Mouse (Mus musculus): ENCODE measurements around the gene Tmem179.

Tmem179 gene

GRCm38 (mm10) chr12:112503003-112503771, 13.4 kb downstream of the Tmem179 start:
- TF ChIP-seq GATA4 (IDR thresholded peaks at IDR 0.05; ENCODE audit: insufficient replicate concordance, low read length), result peak; percentile 73; the same call in 1 of the 2 replicates

- TF ChIP-seq GATA4 (IDR thresholded peaks at IDR 0.05; ENCODE audit: insufficient replicate concordance, low read length), result no peak
Measured at GRCm38 (mm10) chr12:112498683-112499082, 17.9 kb downstream of the Tmem179 start.

DNA sequence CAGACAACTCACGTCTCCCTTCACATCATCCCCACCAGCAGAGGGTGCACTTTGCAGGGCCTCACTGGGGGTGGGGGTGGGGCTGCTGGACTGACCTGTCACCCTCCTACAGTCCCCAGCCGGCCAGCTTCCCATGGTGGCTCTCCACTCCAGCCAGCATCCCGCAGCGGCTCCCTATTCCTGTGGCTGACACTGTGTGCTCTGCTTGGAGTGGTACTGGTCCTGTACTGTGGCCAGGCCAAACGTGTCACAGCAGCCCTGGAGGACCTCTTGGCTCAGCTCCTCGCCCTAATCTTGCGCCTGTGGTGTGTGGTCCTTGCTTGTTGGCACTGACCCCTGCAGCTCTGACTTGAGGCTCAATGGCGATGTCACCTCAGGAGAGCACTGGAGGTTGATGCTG, 18.8 kb downstream of the Tmem179 start:
- TF ChIP-seq GATA4 (IDR thresholded peaks at IDR 0.05; ENCODE audit: insufficient replicate concordance, low read length), result no peak

DNA sequence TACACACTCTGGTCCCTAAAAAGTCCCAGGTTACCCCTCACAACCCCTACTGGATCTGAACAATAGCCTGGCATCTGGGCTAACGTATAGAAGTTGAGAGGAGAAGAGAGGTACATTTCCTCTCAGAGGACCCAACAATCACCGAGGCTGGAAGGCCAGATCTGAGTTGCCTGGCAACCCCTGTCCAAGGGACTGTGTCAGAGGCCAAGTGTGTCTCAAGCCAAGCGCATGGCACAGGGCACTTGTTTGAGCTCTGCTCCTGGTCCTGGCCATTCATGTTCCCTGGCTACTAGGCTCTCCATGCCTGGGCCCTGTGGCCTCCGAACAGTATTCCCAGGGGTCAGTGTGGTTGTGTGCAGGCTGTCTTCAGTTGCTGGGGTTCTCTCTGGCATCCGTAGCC, 20.4 kb downstream of the Tmem179 start:
- TF ChIP-seq GATA4 (IDR thresholded peaks at IDR 0.05; ENCODE audit: insufficient replicate concordance, low read length), result no peak

DNA sequence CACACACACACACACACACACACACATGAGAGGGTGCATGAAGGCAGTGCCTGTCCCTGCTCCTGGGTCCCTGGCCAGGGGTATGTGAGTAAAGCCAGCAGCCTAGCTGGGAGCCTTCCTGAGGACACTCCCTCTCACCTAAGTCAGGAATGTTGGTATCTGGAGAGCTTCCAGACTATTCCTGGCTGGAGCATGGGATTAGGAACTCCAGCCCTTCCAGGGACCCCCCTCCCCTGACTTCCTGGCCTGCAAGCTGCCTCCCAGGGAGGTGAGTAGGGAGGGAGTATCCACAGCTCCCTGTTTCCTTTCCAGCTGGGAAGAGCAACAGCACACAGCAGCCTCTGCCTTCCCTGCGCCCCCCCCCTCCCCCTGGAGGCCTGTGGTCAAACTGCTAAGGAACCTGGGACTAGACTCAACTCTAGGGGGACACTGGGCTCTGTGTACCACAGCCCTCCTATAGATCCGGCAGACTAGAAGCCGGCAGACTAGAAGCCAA, 26.1 kb downstream of the Tmem179 start:
- TF ChIP-seq GATA4 (IDR thresholded peaks at IDR 0.05; ENCODE audit: insufficient replicate concordance, low read length), result no peak

GRCm38 (mm10) chr12:112489535-112489934, 27.0 kb downstream of the Tmem179 start:
- TF ChIP-seq GATA4 (IDR thresholded peaks at IDR 0.05; ENCODE audit: insufficient replicate concordance, low read length), result no peak

DNA sequence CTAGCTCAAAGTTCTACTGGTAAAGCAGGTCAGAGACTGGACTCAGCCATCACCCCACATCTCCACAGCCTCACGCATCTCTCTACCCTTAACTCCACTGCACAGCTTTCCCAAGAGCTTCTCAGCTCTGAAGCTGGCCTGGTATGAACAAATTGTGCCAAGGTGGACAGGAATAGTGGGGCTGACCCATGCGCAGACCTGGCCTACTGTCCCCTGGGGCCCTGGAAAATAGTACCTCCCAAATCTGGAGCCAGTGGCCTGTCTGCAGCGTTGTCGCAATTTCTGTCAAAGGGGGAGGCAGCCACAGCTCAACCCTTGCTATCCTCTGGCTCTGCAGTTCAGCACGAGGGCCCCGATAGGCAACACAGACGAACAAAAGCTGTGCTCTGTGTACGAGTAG, 27.4 kb downstream of the Tmem179 start, which contains the start of gene A530016L24Rik:
A530016L24Rik (plus strand) TSS at position 315 of the 400 bp plus-strand sequence.
- TF ChIP-seq GATA4 (IDR thresholded peaks at IDR 0.05; ENCODE audit: insufficient replicate concordance, low read length), result no peak

GRCm38 (mm10) chr12:112473777-112474176, 42.8 kb downstream of the Tmem179 start:
- TF ChIP-seq GATA4 (IDR thresholded peaks at IDR 0.05; ENCODE audit: insufficient replicate concordance, low read length), result no peak

DNA sequence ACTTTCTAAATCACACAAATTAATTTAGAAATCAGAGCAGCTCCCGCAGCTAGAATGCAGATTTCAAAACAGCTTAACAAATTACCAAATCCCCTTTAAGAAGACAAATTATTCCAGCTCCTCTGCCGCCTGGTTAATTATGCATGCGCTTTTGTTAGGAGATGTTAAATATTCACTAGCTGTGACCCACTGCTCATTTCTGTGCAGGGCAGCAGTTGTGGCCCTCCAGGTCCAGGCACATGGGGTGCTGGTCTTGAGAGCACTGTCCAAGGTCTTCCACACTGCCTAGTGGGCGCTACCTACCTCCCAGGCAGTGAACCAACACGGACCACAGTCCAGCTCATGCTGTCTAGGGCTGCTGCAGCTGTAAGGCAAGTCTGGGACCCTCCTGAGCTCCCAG, 46.3 kb downstream of the Tmem179 start:
- no peak for TF ChIP-seq GATA4 (IDR thresholded peaks at IDR 0.05; ENCODE audit: insufficient replicate concordance, low read length)

GRCm38 (mm10) chr12:112469393-112469792, 47.2 kb downstream of the Tmem179 start:
- TF ChIP-seq GATA4 (IDR thresholded peaks at IDR 0.05; ENCODE audit: insufficient replicate concordance, low read length), result no peak

DNA sequence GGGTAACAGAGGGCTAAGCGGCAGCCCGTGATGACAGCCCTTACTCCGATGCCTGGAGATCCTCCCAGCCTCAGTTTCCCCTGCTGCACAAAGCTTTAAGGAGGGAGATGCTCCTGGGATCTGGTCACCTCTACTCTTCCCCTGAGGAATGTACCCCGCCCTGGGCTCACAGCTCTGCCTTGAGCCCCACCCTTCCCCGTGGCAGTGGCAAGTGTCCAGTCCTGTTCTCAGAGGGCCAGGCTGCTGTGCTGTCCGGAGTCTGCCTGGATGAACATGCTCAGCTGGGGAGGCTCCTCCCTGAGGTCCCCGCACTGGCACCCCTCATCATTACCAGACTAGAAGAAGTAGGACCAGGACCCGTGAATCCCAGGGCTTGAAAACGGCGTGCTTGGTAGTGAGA, 49.2 kb downstream of the Tmem179 start:
- no peak for TF ChIP-seq GATA4 (IDR thresholded peaks at IDR 0.05; ENCODE audit: insufficient replicate concordance, low read length)

DNA sequence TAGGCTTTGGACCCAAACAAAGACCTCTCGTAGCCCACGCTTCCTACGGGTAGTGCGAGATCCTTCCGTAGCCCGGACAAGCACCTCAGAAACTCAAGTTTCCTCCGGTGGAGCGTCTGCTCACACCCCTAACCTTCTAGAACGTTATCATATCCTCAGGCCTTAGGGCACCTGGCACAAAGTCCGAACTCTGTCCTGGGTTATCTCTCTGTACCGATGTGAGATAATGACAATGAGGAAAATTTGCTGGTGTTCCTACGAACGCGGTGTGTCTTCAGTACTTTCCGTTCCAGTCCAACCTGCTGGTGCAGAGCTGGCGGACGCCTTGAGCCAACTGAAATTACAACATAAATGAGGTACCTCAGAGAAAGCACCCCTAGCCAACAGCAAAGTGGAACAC, 50.6 kb downstream of the Tmem179 start:
- TF ChIP-seq GATA4 (IDR thresholded peaks at IDR 0.05; ENCODE audit: insufficient replicate concordance, low read length), result no peak

GRCm38 (mm10) chr12:112464516-112464915, 52.0 kb downstream of the Tmem179 start:
- TF ChIP-seq GATA4 (IDR thresholded peaks at IDR 0.05; ENCODE audit: insufficient replicate concordance, low read length), result no peak

- TF ChIP-seq GATA4 (IDR thresholded peaks at IDR 0.05; ENCODE audit: insufficient replicate concordance, low read length), result no peak
Measured at GRCm38 (mm10) chr12:112463750-112464444, 52.6 kb downstream of the Tmem179 start.

- TF ChIP-seq GATA4 (IDR thresholded peaks at IDR 0.05; ENCODE audit: insufficient replicate concordance, low read length), result no peak
Measured at GRCm38 (mm10) chr12:112463209-112463608, 53.3 kb downstream of the Tmem179 start.

- no peak for TF ChIP-seq GATA4 (IDR thresholded peaks at IDR 0.05; ENCODE audit: insufficient replicate concordance, low read length)
Measured at GRCm38 (mm10) chr12:112462423-112462822, 54.1 kb downstream of the Tmem179 start.
